Mouse (Mus musculus): ENCODE data around the gene Sgk2. TPM values are rescaled to one million over a fixed set of nuclear protein-coding genes. Genes with fewer than 3 reads are reported as not detected.
"Not testable (repeated sequence)": the region's sequence is repeated elsewhere in the genome, so short reads cannot be mapped to it uniquely, and the experiment has no call there.

The Sgk2 gene
- polyA plus RNA-seq, 1 experiment: 0.05 TPM

DNA sequence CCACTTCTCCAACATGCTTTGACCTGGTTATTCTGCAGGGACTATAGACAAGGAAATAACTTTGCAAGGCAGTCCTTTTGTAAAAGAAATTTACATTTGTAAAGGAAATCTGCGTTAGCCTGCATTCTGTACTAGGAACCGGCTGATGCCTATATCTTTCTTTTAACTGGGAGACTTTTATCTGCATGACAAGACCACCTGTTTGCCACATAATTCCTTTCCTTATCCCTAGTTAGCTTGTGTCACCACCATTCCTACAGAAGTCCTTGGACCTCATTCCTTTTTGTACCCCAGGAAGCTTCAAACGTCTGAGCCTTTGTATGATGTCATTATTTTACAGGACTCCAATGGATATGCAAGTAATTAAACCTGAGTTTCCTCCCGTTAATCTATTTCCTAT, 65.7 kb downstream of the Sgk2 start:
- no peak for TF ChIP-seq CTCF (IDR thresholded peaks at IDR 0.05; ENCODE audit: insufficient read depth, low read length)
- H3K4me3 ChIP-seq (replicated peaks; ENCODE audit: extremely low read depth, low read depth, low read length): no peak overlapping the region
- no peak for DNase-seq
- 72% methylated on average over 4 of the region's 4 CpGs for WGBS
- no peaks in the 10 kb centered on the region for H3K4me1 ChIP-seq (ENCODE audit: control insufficient read depth, insufficient read depth, low read length)

DNA sequence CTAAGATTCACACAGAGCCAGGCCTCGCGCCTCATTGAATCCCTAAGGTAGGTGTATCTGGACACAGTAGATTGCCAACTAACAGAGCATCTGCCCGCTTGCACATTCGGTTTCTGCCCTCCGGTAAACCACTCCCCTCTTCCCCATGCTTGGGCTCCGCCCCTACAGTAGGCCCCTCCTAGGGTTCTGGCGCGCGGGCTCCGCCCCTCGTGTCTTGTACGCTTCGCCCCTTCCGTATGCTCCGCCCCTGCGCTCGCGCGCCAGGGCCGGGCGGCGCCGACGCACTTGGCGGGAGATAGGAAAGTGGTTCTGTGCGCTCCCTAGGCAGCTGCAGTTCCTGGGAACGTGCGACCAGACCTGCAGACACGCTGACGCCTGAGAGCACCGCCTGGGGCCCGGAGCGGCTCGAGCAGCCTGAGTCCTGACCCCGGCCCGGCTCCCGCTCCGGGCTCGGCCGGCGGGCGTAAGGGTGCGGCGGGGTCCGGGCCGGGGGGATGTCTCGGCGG, 67.3 kb downstream of the Sgk2 start, which contains the start of gene Mybl2:
Gene Mybl2 (plus strand): TSS at position 353 of the 506 bp plus-strand sequence.
- H3K4me3 ChIP-seq (replicated peaks; ENCODE audit: extremely low read depth, low read depth, low read length): peak within 1 kb of the TSS; percentile 38
- 1% methylated on average over 46 of the region's 48 CpGs for WGBS
- TF ChIP-seq POLR2A (IDR thresholded peaks at IDR 0.05; ENCODE audit: borderline replicate concordance, extremely low read depth, low read depth, low read length): no peak
- no peak for TF ChIP-seq CTCF (IDR thresholded peaks at IDR 0.05; ENCODE audit: insufficient read depth, low read length)
- no peaks in the 10 kb centered on the region for H3K4me1 ChIP-seq (ENCODE audit: control insufficient read depth, insufficient read depth, low read length)
- DNase-seq: peak; percentile 87

DNA sequence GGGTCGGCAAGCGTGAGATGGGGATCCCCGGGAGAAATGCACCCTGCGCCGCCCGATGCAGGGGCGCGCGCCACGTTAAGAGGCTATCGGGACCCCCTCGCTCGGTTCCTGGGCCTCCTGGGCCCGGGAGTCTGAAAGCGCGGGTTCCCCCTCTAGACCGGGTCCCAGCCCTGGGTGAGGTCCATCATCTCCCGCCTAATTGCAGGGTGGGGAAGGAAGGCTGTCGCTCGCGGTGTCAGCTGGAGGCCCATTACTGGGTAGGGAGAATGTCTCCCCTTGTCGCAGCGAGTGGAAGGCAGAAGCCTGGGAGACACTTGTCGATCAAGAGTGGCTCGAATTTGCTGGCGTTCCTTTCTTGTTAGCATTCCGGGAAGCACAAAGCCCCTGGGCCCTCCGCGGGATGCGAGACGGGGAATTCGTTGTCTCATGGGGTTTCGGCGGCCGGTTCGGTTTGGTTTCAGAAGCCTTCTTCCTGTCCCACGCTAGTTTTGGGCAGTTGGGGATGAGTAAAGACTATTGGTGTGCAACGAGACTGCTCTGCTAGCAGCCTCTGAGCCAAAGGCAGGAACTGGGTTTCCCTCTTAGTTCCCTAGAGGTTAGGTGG, 67.9 kb downstream of the Sgk2 start:
- H3K4me3 ChIP-seq (replicated peaks; ENCODE audit: extremely low read depth, low read depth, low read length): no peak overlapping the region
- H3K4me1 ChIP-seq (ENCODE audit: control insufficient read depth, insufficient read depth, low read length): no peaks in the 10 kb centered on the region
- whole genome bisulfite sequencing: 2% methylated on average over 38 of the region's 38 CpGs
- TF ChIP-seq POLR2A (IDR thresholded peaks at IDR 0.05; ENCODE audit: borderline replicate concordance, extremely low read depth, low read depth, low read length): no peak
- TF ChIP-seq CTCF (IDR thresholded peaks at IDR 0.05; ENCODE audit: insufficient read depth, low read length): no peak
- no peak for DNase-seq

DNA sequence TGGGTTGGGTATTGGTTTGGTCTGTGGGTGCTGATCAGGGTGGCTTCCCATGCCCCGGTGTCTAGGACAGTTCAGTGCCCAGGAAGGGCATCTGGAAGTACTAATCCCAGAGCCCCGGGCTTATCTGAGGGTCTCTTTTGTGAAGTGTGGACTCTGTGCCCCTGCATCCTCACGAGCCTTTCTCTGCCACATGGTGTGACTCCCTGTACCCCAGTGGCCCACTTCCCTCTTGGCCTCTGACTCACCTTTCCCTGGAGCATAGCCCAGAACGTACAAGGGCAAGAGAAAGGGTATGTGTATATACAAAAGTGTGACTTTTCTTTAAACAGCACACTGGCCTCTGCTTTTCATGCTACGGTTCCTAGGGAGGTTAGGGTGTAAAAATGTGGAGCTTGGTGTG, 68.6 kb downstream of the Sgk2 start:
- Histone ChIP-seq H3K4me1 (ENCODE audit: control insufficient read depth, insufficient read depth, low read length) (no peaks in the 10 kb centered on the region), H3K4me3 (replicated peaks; ENCODE audit: extremely low read depth, low read depth, low read length) (no peak overlapping the region)
- TF ChIP-seq POLR2A (IDR thresholded peaks at IDR 0.05; ENCODE audit: borderline replicate concordance, extremely low read depth, low read depth, low read length): no peak
- no peak for TF ChIP-seq CTCF (IDR thresholded peaks at IDR 0.05; ENCODE audit: insufficient read depth, low read length)
- WGBS: 16% methylated on average over 5 of the region's 5 CpGs
- no peak for DNase-seq

DNA sequence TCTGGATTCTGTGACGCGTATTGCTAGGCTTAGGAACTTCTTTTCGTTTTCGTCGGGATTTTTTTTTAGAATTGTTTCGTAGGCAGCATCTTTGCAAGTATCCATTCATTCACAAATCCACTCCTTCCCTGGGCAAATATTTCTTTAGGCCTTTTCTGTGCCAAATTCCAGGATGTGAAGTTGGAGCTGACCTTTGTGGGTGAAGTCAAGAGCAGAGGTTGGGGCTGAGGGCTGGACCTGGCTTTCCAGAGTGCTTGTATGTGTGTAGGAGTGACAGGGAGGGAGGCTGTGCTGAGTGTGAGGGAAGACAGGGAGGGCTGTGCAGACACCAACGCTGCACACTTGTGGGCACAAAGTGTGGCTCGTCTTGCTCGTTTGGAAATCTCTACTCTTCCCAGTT, 69.5 kb downstream of the Sgk2 start:
- Histone ChIP-seq H3K4me3 (replicated peaks; ENCODE audit: extremely low read depth, low read depth, low read length) (no peak overlapping the region), H3K4me1 (ENCODE audit: control insufficient read depth, insufficient read depth, low read length) (no peaks in the 10 kb centered on the region)
- TF ChIP-seq CTCF (IDR thresholded peaks at IDR 0.05; ENCODE audit: insufficient read depth, low read length): no peak
- no peak for TF ChIP-seq POLR2A (IDR thresholded peaks at IDR 0.05; ENCODE audit: borderline replicate concordance, extremely low read depth, low read depth, low read length)
- no peak for DNase-seq
- 70% methylated on average over 9 of the region's 9 CpGs for WGBS

DNA sequence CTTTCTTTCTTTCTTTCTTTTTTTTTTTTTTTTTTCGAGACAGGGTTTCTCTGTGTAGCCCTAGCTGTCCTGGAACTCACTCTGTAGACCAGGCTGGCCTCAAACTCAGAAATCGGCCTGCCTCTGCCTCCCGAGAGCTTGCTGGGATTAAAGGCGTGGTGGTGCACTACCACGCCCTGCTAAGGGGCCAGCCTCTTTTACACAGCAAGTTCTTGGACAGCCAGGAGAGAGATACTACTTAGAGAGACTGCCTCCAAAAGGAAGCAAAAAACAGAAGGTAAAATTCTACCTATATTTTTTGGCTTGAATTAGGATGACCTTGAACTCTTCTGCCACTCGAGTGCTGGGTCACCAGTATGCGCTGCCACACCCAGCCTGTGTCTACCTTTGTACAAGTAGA, 71.9 kb downstream of the Sgk2 start:
- WGBS: 93% methylated on average over 7 of the region's 7 CpGs
- not testable (repeated sequence) for DNase-seq; H3K4me1 ChIP-seq (ENCODE audit: control insufficient read depth, insufficient read depth, low read length); H3K4me3 ChIP-seq (replicated peaks; ENCODE audit: extremely low read depth, low read depth, low read length)

DNA sequence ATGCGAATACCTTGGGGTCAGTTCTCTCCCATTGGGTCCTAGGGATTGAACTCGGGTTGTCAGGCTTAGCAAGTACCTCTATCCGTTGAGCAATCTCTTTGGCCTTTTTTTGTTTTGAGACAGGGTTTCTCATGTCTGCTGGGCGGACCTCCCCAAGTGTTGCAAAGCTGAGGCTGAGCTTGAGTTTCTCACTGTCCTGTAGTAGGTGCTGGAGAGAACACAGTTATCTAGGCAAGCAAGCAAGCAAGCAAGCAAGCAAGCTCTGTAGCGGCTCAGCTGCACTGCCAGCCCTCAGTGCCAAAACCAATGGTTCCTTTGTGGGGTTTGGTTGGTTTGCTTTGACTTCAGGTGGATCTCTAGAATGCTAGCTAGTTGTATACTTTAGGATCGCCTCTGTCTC, 73.5 kb downstream of the Sgk2 start:
- no peak for TF ChIP-seq CTCF (IDR thresholded peaks at IDR 0.05; ENCODE audit: insufficient read depth, low read length)
- no peak for TF ChIP-seq POLR2A (IDR thresholded peaks at IDR 0.05; ENCODE audit: borderline replicate concordance, extremely low read depth, low read depth, low read length)
- no peak overlapping the region for H3K4me3 ChIP-seq (replicated peaks; ENCODE audit: extremely low read depth, low read depth, low read length)
- H3K4me1 ChIP-seq (ENCODE audit: control insufficient read depth, insufficient read depth, low read length): no peaks in the 10 kb centered on the region
- 79% methylated on average over 6 of the region's 6 CpGs for WGBS
- DNase-seq: no peak

DNA sequence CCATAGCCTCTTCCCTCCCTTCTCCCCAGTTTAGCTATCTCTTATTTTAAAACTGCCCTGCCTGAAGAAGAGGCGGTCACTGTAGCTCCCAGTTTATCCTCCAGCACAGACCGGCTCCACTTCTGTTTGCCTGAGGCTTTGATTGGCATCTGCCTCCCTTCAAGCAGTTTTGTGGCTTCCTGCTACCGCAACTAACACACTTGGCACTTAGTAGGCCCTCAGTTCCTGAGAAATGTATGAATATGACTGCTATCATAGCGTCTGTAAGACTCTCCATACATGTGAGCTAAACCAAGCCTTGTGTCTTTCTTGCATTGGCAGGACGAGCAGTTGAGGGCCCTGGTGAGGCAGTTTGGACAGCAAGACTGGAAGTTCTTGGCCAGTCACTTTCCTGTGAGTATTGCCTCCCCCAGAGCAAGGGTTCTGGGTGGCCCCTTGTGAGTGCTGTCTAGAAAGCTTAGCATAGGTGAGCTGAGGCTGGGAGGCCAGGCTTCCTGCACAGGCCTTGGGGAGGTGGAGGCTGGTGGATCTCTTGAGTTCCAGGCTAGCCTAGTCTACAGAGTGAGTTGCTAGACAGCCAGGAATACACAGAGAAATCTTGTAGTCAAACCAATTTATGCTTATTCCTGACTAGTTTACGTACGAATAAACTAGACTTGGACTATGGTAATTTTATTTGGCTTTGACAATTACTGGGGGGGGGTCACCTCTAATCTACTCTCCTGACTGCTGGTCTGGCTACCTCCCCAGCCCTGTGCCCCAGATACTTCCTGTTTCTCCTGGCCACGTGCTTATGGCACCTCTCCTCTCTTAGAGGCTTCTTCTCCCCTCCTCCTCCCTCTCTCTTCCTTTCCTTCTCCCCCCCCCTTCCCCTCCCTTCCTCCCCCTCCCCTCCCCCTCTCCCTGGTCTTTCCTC, 74.3 kb downstream of the Sgk2 start:
- TF ChIP-seq POLR2A (IDR thresholded peaks at IDR 0.05; ENCODE audit: borderline replicate concordance, extremely low read depth, low read depth, low read length) (no peak), CTCF (IDR thresholded peaks at IDR 0.05; ENCODE audit: insufficient read depth, low read length) (no peak)
- DNase-seq: no peak
- Histone ChIP-seq H3K4me1 (ENCODE audit: control insufficient read depth, insufficient read depth, low read length) (no peaks in the 10 kb centered on the region), H3K4me3 (replicated peaks; ENCODE audit: extremely low read depth, low read depth, low read length) (no peak overlapping the region)
- WGBS: 80% methylated on average over 8 of the region's 8 CpGs

DNA sequence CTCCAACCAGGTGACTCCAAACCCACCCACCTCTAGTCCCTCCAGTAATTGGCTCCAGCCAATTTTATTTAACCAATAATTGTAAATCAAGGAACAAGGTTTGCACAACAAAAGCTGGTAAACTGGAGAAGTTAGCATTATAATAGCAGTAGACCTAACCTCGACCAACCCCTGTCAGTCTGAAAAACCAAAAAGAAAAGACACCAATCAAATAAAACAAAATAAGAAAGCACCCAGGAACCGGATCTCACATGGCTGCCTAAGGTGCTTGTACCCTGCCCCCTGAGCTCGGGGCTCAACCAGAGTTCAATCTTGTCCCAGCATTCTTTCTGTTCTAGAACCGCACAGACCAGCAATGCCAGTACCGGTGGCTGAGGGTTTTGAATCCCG, 75.0 kb downstream of the Sgk2 start:
- Histone ChIP-seq H3K4me3 (replicated peaks; ENCODE audit: extremely low read depth, low read depth, low read length) (no peak overlapping the region), H3K4me1 (ENCODE audit: control insufficient read depth, insufficient read depth, low read length) (no peaks in the 10 kb centered on the region)
- WGBS: 87% methylated on average over 6 of the region's 6 CpGs
- no peak for TF ChIP-seq POLR2A (IDR thresholded peaks at IDR 0.05; ENCODE audit: borderline replicate concordance, extremely low read depth, low read depth, low read length)
- TF ChIP-seq CTCF (IDR thresholded peaks at IDR 0.05; ENCODE audit: insufficient read depth, low read length): no peak
- no peak for DNase-seq

Other genes with a start within 250 kb of the Sgk2 start
- 75.3 and 87.2 TPM in 2 replicates for gene Srsf6, start 55.8 kb upstream of the Sgk2 start, polyA plus RNA-seq (2012; rRNA removed)
- 0.30 TPM in 1 of 2 replicates, not detected in the other for gene L3mbtl1, start 43.9 kb upstream of the Sgk2 start, polyA plus RNA-seq (2012; rRNA removed)
- 17.9 and 25.4 TPM in 2 replicates for gene Ift52, start 30.0 kb downstream of the Sgk2 start, polyA plus RNA-seq (2012; rRNA removed)
- gene Mybl2, start 67.4 kb downstream of the Sgk2 start, polyA plus RNA-seq (2012; rRNA removed): 1.5 and 1.8 TPM in 2 replicates
- 0.29 TPM in 1 of 2 replicates, not detected in the other for gene Gtsf1l, start 100.5 kb downstream of the Sgk2 start, polyA plus RNA-seq (2012; rRNA removed)
- 34.2 and 58.0 TPM in 2 replicates for gene Tox2, start 215.8 kb downstream of the Sgk2 start, polyA plus RNA-seq (2012; rRNA removed)